Mouse (Mus musculus): ENCODE measurements around the gene Rnase12. TPM values are rescaled to one million over a fixed set of nuclear protein-coding genes. Genes with fewer than 3 reads are reported as not detected.
"Not testable (repeated sequence)": the region's sequence is repeated elsewhere in the genome, so short reads cannot be mapped to it uniquely, and the experiment has no call there.

Gene Rnase12
- total RNA-seq, 2 experiments from 2014 or later: not detected

DNA sequence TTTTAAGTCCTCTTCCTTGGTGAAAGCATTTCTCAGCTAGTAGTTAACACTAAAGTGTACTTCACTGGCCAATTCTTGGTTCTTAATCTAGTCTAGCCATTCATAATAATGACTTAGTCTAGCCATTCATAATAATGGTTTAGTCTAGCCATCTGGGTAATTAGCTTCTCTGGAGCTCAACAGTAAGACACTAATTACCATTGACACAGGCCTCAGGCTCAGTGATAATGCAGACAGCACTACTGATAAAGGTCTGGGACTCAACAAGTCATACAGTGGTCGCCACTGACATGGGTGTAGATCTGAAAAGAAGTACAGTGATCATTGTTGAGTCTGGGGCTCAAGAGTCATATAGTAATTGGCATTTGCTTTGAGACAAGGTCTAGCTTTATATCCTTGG lies 32.6 kb downstream of the Rnase12 start:
- no peak for DNase-seq (ENCODE audit: low spot score in 2 of 2)

DNA sequence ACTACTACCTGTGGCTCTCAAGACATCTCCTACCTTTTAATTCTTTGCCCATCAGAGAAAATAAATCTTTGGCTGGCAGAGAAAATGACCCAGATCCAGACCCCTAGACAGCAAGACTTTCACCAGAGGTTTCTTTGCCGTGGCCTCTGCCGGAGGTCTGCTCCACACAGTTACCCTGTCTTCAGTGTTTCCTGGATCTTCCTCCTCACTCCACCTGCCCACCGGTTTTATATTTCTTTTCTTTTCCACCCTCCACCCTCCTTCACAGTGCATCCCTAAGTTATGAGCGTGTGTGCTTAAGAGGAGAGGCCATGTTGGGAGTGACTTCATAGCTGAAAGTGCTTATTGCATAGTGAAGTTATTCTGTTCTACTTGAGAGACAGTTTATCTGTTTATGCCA lies 34.0 kb downstream of the Rnase12 start:
- DNase-seq (ENCODE audit: low spot score in 2 of 2): no peak

DNA sequence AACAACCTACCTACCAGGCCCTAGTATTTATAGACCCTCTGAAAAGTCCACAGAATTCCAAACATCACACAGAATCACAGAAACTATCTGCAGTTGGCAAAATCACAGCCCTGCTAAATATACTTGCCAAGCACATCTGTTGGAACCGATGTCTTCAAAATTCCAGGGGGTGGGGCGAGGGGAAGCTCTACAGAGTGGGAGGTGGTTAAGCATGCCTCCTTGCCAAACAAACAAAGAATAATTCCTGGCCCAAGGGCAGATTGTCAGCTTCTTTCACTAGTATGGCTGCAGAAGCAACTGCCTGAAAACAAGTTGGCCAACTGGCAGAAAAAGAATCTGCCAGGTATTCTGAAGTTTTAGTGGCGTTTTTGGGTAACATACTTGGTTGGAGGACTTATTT lies 40.2 kb downstream of the Rnase12 start:
- DNase-seq (ENCODE audit: low spot score in 2 of 2): no peak

DNA sequence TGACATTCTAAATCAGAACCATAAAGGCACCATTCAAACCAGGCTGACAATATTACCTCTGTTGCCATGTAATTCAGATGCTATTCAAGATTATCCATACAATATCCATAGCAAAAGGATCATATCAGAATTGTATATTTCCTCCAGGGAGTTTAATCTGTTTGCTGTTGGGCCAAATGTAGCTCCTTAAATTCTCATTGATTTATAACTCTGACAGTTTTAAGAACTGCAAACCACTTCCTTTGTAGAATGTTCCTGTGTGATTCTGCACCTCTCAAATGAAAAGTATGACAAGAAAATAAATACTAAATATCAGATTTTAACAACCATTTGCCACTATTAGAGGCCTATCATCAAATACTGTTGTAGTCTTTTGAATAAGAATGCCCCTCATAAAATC lies 41.7 kb downstream of the Rnase12 start:
- no peak for DNase-seq (ENCODE audit: low spot score in 2 of 2)

DNA sequence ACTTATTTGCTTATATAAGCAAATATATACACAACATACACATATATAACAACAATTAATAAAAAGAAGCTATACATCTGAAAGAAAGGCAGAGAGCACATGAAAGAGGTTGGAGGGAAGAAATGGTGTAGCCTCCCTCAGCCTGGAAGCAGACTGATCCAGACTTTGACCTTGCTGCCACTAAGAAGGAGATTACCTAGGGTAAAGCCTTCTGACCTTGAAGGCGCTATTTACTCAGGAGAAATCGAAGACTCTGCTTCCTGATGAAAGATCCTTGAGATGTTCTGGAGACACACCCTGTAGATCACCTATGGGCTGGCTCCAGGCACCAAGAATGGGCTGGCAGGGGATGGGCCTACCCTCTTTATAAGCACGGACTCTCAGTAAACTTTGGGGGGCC lies 42.7 kb downstream of the Rnase12 start:
- DNase-seq (ENCODE audit: low spot score in 2 of 2): not testable (repeated sequence)

DNA sequence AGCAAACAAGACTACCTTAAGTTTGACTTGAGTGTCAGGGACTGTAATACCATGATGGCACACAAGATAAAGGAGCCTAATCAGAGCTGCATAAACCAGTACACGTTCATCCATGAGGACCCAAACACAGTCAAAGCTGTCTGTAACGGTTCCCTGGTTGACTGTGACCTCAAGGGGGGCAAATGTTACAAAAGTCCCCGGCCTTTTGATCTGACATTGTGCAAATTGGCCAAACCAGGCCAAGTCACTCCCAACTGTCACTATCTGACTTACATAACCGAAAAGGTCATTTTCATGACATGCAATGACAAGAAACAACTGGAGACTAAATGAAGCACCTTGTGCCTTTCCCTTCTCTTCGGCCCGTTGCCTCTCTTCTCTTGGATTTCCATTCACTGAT lies 47.9 kb downstream of the Rnase12 start:
- DNase-seq (ENCODE audit: low spot score in 2 of 2): no peak

DNA sequence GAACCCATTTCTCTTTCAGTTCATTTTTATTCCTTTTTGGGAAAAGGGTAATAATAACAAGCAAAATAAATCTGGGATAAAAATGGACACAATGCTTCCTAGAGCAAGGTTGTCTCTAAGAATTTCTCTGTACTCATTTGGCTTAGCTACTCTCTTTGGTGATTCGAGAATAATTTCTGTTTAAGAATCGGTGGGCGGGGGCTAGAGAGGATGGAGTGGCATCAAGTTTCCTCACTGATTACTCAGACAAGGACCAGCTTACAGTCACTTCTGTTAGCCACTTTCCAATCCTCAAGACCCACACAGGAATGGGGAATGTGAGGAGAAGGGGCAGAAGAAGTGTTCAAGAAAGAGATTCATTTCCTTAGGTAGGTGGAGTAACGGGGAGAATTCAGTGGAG lies 48.7 kb downstream of the Rnase12 start:
- DNase-seq (ENCODE audit: low spot score in 2 of 2): no peak

DNA sequence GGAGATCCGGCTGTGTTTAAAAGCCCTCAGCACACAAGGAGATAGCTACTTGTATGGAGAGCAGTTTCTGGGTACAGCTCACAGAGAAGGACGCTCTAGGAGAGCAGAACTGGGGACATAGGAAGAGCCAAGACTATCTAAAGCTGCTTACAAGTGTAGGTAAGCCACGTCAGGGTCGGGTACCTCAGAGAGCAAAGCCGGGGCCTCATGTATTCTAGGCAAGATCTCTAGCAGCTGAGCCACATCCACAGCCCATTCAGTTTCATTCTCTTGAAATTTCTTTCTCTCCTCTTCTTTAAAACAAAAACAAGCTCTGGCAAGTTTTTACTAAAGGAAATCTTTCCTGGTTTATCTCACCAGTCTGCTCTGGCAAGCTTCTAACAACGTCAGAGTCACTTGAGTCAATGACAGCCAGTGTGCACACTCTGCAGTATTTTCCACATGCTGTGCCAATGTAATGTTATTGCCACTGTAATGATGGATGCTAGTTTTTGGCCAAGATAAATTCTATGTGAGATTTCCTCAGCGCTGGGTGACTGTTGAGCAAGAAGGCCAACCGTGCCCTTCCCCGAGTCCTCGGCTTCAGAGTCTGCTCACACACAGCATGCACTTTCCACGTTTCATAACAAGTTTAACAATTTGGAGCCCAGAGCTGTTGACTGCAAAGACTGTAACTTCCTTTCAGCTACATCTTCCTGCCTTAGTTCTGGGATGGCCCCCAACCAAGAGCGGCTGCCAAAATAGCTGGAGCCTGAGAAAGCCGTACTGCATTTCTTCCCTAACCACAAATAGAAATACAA lies 49.3 kb downstream of the Rnase12 start:
- peak; percentile 38 to 43 for DNase-seq (ENCODE audit: low spot score in 2 of 2)

DNA sequence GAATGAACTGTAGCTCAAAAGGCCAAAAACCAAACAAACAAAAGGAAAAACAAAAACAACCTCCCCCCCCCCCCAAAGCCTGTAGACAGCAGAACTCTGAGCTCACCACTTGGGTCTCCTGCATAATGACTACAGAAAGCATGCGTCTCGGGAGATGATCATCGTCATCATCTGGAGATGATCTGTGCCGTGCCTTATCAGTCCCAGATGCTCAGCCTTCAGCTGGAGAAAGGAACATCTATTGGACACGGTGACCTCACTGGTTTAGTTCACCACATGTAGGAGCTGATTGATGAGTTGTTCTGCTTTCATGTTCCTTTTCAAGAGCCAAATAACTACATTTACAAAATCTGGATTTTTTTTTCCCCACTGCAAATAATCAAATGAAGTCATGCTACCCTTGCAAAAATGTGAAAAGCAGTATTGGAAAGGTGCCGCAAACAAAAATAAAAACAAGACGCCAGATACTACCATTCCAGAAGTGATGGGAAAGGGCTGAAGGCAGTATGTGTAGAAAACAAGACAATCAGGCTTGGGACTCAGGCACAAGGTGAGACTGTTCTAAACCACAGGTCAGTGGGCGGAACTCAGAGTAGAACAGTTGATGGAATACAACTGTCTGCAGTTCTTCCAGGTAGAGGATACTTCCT lies 50.2 kb downstream of the Rnase12 start, which contains the start of gene Rnase10:
Gene Rnase10 (plus strand): TSS at position 600 of the 650 bp plus-strand sequence.
- no peak for DNase-seq (ENCODE audit: low spot score in 2 of 2)

Other genes starting within 250 kb of the Rnase12 start
- gene Ccnb1ip1, start 249.9 kb downstream of the Rnase12 start, total RNA-seq (2021): not detected
- gene Parp2, start 249.8 kb downstream of the Rnase12 start, total RNA-seq (2021): 10 to 100 TPM; 23.7 to 41.6 TPM
- 1 to 10 TPM; 4.4 to 4.8 TPM for gene Tep1, start 187.1 kb downstream of the Rnase12 start, total RNA-seq (2021)
- 1 to 10 TPM; 1.8 to 2.3 TPM for gene Klhl33, start 160.2 kb downstream of the Rnase12 start, total RNA-seq (2021)
- gene Osgep, start 132.8 kb downstream of the Rnase12 start, total RNA-seq (2021): 10 to 100 TPM; 33.9 to 40.2 TPM
- gene Apex1, start 132.7 kb downstream of the Rnase12 start, total RNA-seq (2021): 10 to 100 TPM; 71.7 to 78.2 TPM
- 10 to 100 TPM; 72.7 to 85.3 TPM for gene Pip4p1, start 126.8 kb downstream of the Rnase12 start, total RNA-seq (2021)
- gene Pnp, start 126.6 kb downstream of the Rnase12 start, total RNA-seq (2021): 10 to 100 TPM; 17.1 to 21.5 TPM
- 10 to 100 TPM in 1 of 2 experiments, 1 to 10 TPM in 1; 9.2 to 11.1 TPM for gene Gm49342, start 113.1 kb downstream of the Rnase12 start, total RNA-seq (2021)
- 1 to 10 TPM; 1.0 to 1.7 TPM for gene Pnp2, start 101.7 kb downstream of the Rnase12 start, total RNA-seq (2021)
- under 1 TPM in 1 of 2 experiments, not detected in 1; 0.22 TPM for gene Rnase10, start 49.9 kb downstream of the Rnase12 start, total RNA-seq (2021)
- not detected for gene Rnase9, start 15.8 kb downstream of the Rnase12 start, total RNA-seq (2021)
- gene Rnase11, start 7.5 kb downstream of the Rnase12 start, total RNA-seq (2021): not detected
- not detected for gene Olfr750, start 16.8 kb upstream of the Rnase12 start, total RNA-seq (2021)
- 10 to 100 TPM; 16.2 to 17.8 TPM for gene Rnase4, start 33.4 kb upstream of the Rnase12 start, total RNA-seq (2021)
- gene Ang, start 33.5 kb upstream of the Rnase12 start, total RNA-seq (2021): 1 to 10 TPM; 3.0 to 4.1 TPM
- not detected for gene Eddm3b, start 56.8 kb upstream of the Rnase12 start, total RNA-seq (2021)
- gene Rnase6, start 66.2 kb upstream of the Rnase12 start, total RNA-seq (2021): under 1 TPM; 0.31 to 0.34 TPM
- 1 to 10 TPM in 1 of 2 experiments, under 1 TPM in 1; 0.91 to 1.2 TPM for gene Rnase1, start 89.1 kb upstream of the Rnase12 start, total RNA-seq (2021)
- gene Rnase2b, start 104.6 kb upstream of the Rnase12 start, total RNA-seq (2021): not detected
- not detected for gene Ang2, start 141.5 kb upstream of the Rnase12 start, total RNA-seq (2021)
- not detected for gene Ear14, start 145.7 kb upstream of the Rnase12 start, total RNA-seq (2021)
- gene Rnase2a, start 198.5 kb upstream of the Rnase12 start, total RNA-seq (2021): not detected